Mouse (Mus musculus): Measurements from ENCODE around the gene Slc35a3. TPM values are rescaled to one million over a fixed set of nuclear protein-coding genes. Genes with fewer than 3 reads are reported as not detected.

Slc35a3 gene
- polyA plus RNA-seq, 1 experiment from 2014 or later = 13.8 TPM

- Histone ChIP-seq H3K4me3 (ENCODE audit: control insufficient read depth in 1 of 2, insufficient read depth in 1 of 2, low read depth in 1 of 2, low read length in 2 of 2) (peak overlapping the region; percentile 63 to 96), H3K27ac (replicated peaks in 1 of 2; ENCODE audit: control insufficient read depth in 1 of 2, insufficient read depth in 1 of 2, low read depth in 2 of 2, low read length in 2 of 2) (peak overlapping the region; percentile 19 to 77; a peak in 2 of 4 replicates), H3K9me3 (ENCODE audit: control insufficient read depth, low read length) (no peaks in the 10 kb centered on the region), H3K36me3 (ENCODE audit: control insufficient read depth, insufficient read depth, low read length) (peaks cover 2% of the 10 kb centered on the region; the same call in 1 of the 2 replicates), H3K9ac (ENCODE audit: low read length) (peak overlapping the region; percentile 97), H3K27me3 (ENCODE audit: control insufficient read depth, insufficient read depth, low read length) (no peaks in the 10 kb centered on the region), H3K4me2 (ENCODE audit: low read length) (peak overlapping the region; percentile 86), H3K4me1 (ENCODE audit: control insufficient read depth in 2 of 2, insufficient read depth in 2 of 2, low read length in 2 of 2) (peaks cover 6 to 14% of the 10 kb centered on the region in 2 experiments)
- peak; percentile 86 for ATAC-seq (ENCODE audit: insufficient number of reproducible peaks, insufficient read depth, low FRiP score, low read depth)
- WGBS = under 1% methylated on average over 85 of the region's 85 CpGs
These were observed 801 bp downstream of the Slc35a3 start for GRCm38 (mm10) chr3:116711624-116712435.

- Histone ChIP-seq H3K36me3 (ENCODE audit: control insufficient read depth, insufficient read depth, low read length) (peaks cover 10% of the 10 kb centered on the region), H3K4me1 (ENCODE audit: control insufficient read depth in 2 of 2, insufficient read depth in 2 of 2, low read length in 2 of 2) (peaks cover 6 to 14% of the 10 kb centered on the region in 2 experiments), H3K4me3 (ENCODE audit: control insufficient read depth in 1 of 2, insufficient read depth in 1 of 2, low read depth in 1 of 2, low read length in 2 of 2) (peak overlapping the region; percentile 21 to 96; a peak in 3 of 4 replicates), H3K27me3 (ENCODE audit: control insufficient read depth, insufficient read depth, low read length) (no peaks in the 10 kb centered on the region), H3K4me2 (ENCODE audit: low read length) (peak overlapping the region; percentile 86), H3K27ac (replicated peaks in 1 of 2; ENCODE audit: control insufficient read depth in 1 of 2, insufficient read depth in 1 of 2, low read depth in 2 of 2, low read length in 2 of 2) (no peak overlapping the region), H3K9me3 (ENCODE audit: control insufficient read depth, low read length) (no peaks in the 10 kb centered on the region), H3K9ac (ENCODE audit: low read length) (peak overlapping the region; percentile 97)
- ATAC-seq (ENCODE audit: insufficient number of reproducible peaks, insufficient read depth, low FRiP score, low read depth) = no peak
- 21% methylated on average over 9 of the region's 9 CpGs for WGBS
These were observed 1.7 kb downstream of the Slc35a3 start for GRCm38 (mm10) chr3:116710941-116711340.

- Histone ChIP-seq H3K4me2 (ENCODE audit: low read length) (no peak overlapping the region), H3K4me3 (ENCODE audit: control insufficient read depth in 1 of 2, insufficient read depth in 1 of 2, low read depth in 1 of 2, low read length in 2 of 2) (no peak overlapping the region), H3K27me3 (ENCODE audit: control insufficient read depth, insufficient read depth, low read length) (no peaks in the 10 kb centered on the region), H3K9me3 (ENCODE audit: control insufficient read depth, low read length) (no peaks in the 10 kb centered on the region), H3K4me1 (ENCODE audit: control insufficient read depth in 2 of 2, insufficient read depth in 2 of 2, low read length in 2 of 2) (peaks cover 2 to 7% of the 10 kb centered on the region in 2 experiments; a peak in 3 of 4 replicates), H3K9ac (ENCODE audit: low read length) (no peak overlapping the region), H3K36me3 (ENCODE audit: control insufficient read depth, insufficient read depth, low read length) (peaks cover 11% of the 10 kb centered on the region), H3K27ac (replicated peaks in 1 of 2; ENCODE audit: control insufficient read depth in 1 of 2, insufficient read depth in 1 of 2, low read depth in 2 of 2, low read length in 2 of 2) (no peak overlapping the region)
- WGBS = 100% methylated on average over 1 of the region's 1 CpGs
- ATAC-seq (ENCODE audit: insufficient number of reproducible peaks, insufficient read depth, low FRiP score, low read depth) = no peak
These were observed 6.9 kb downstream of the Slc35a3 start for GRCm38 (mm10) chr3:116705637-116706204.

- no peak overlapping the region for H3K4me2 ChIP-seq (ENCODE audit: low read length)
- no peak overlapping the region for H3K27ac ChIP-seq (replicated peaks in 1 of 2; ENCODE audit: control insufficient read depth in 1 of 2, insufficient read depth in 1 of 2, low read depth in 2 of 2, low read length in 2 of 2)
- H3K27me3 ChIP-seq (ENCODE audit: control insufficient read depth, insufficient read depth, low read length) = no peaks in the 10 kb centered on the region
- no peak overlapping the region for H3K9ac ChIP-seq (ENCODE audit: low read length)
- H3K4me3 ChIP-seq (ENCODE audit: control insufficient read depth in 1 of 2, insufficient read depth in 1 of 2, low read depth in 1 of 2, low read length in 2 of 2) = no peak overlapping the region
- peaks cover 0 to 3% of the 10 kb centered on the region in 2 experiments; a peak in 1 of 4 replicates for H3K4me1 ChIP-seq (ENCODE audit: control insufficient read depth in 2 of 2, insufficient read depth in 2 of 2, low read length in 2 of 2)
- H3K9me3 ChIP-seq (ENCODE audit: control insufficient read depth, low read length) = no peaks in the 10 kb centered on the region
- peaks cover 11% of the 10 kb centered on the region for H3K36me3 ChIP-seq (ENCODE audit: control insufficient read depth, insufficient read depth, low read length)
- no peak for ATAC-seq (ENCODE audit: insufficient number of reproducible peaks, insufficient read depth, low FRiP score, low read depth)
- WGBS = 83% methylated on average over 5 of the region's 5 CpGs
These were observed 8.8 kb downstream of the Slc35a3 start for GRCm38 (mm10) chr3:116703835-116704234.

GRCm38 (mm10) chr3:116702647-116703272, 9.9 kb downstream of the Slc35a3 start:
- H3K27me3 ChIP-seq (ENCODE audit: control insufficient read depth, insufficient read depth, low read length) = no peaks in the 10 kb centered on the region
- peaks cover 11% of the 10 kb centered on the region for H3K36me3 ChIP-seq (ENCODE audit: control insufficient read depth, insufficient read depth, low read length)
- WGBS = 78% methylated on average over 1 of the region's 1 CpGs
- H3K9ac ChIP-seq (ENCODE audit: low read length) = no peak overlapping the region
- no peak overlapping the region for H3K27ac ChIP-seq (replicated peaks in 1 of 2; ENCODE audit: control insufficient read depth in 1 of 2, insufficient read depth in 1 of 2, low read depth in 2 of 2, low read length in 2 of 2)
- H3K4me3 ChIP-seq (ENCODE audit: control insufficient read depth in 1 of 2, insufficient read depth in 1 of 2, low read depth in 1 of 2, low read length in 2 of 2) = no peak overlapping the region
- no peak overlapping the region for H3K4me2 ChIP-seq (ENCODE audit: low read length)
- H3K4me1 ChIP-seq (ENCODE audit: control insufficient read depth in 2 of 2, insufficient read depth in 2 of 2, low read length in 2 of 2) = peaks cover 0 to 3% of the 10 kb centered on the region in 2 experiments; a peak in 1 of 4 replicates
- no peaks in the 10 kb centered on the region for H3K9me3 ChIP-seq (ENCODE audit: control insufficient read depth, low read length)
- no peak for ATAC-seq (ENCODE audit: insufficient number of reproducible peaks, insufficient read depth, low FRiP score, low read depth)

GRCm38 (mm10) chr3:116701601-116702000, 11.0 kb downstream of the Slc35a3 start:
- Histone ChIP-seq H3K4me2 (ENCODE audit: low read length) (no peak overlapping the region), H3K9me3 (ENCODE audit: control insufficient read depth, low read length) (no peaks in the 10 kb centered on the region), H3K4me1 (ENCODE audit: control insufficient read depth in 2 of 2, insufficient read depth in 2 of 2, low read length in 2 of 2) (peaks cover 0 to 3% of the 10 kb centered on the region in 2 experiments; a peak in 1 of 4 replicates), H3K36me3 (ENCODE audit: control insufficient read depth, insufficient read depth, low read length) (peaks cover 7% of the 10 kb centered on the region), H3K4me3 (ENCODE audit: control insufficient read depth in 1 of 2, insufficient read depth in 1 of 2, low read depth in 1 of 2, low read length in 2 of 2) (no peak overlapping the region), H3K9ac (ENCODE audit: low read length) (no peak overlapping the region), H3K27me3 (ENCODE audit: control insufficient read depth, insufficient read depth, low read length) (no peaks in the 10 kb centered on the region), H3K27ac (replicated peaks in 1 of 2; ENCODE audit: control insufficient read depth in 1 of 2, insufficient read depth in 1 of 2, low read depth in 2 of 2, low read length in 2 of 2) (no peak overlapping the region)
- WGBS = 93% methylated on average over 4 of the region's 4 CpGs
- ATAC-seq (ENCODE audit: insufficient number of reproducible peaks, insufficient read depth, low FRiP score, low read depth) = no peak

- WGBS = 42% methylated on average over 2 of the region's 2 CpGs
- no peak overlapping the region for H3K27ac ChIP-seq (replicated peaks in 1 of 2; ENCODE audit: control insufficient read depth in 1 of 2, insufficient read depth in 1 of 2, low read depth in 2 of 2, low read length in 2 of 2)
- H3K4me3 ChIP-seq (ENCODE audit: control insufficient read depth in 1 of 2, insufficient read depth in 1 of 2, low read depth in 1 of 2, low read length in 2 of 2) = no peak overlapping the region
- no peaks in the 10 kb centered on the region for H3K9me3 ChIP-seq (ENCODE audit: control insufficient read depth, low read length)
- H3K4me1 ChIP-seq (ENCODE audit: control insufficient read depth in 2 of 2, insufficient read depth in 2 of 2, low read length in 2 of 2) = peaks cover 0 to 3% of the 10 kb centered on the region in 2 experiments; a peak in 1 of 4 replicates
- H3K36me3 ChIP-seq (ENCODE audit: control insufficient read depth, insufficient read depth, low read length) = peaks cover 3% of the 10 kb centered on the region
- H3K4me2 ChIP-seq (ENCODE audit: low read length) = no peak overlapping the region
- ATAC-seq (ENCODE audit: insufficient number of reproducible peaks, insufficient read depth, low FRiP score, low read depth) = no peak
- H3K27me3 ChIP-seq (ENCODE audit: control insufficient read depth, insufficient read depth, low read length) = no peaks in the 10 kb centered on the region
- H3K9ac ChIP-seq (ENCODE audit: low read length) = no peak overlapping the region
These were observed 13.8 kb downstream of the Slc35a3 start for GRCm38 (mm10) chr3:116698786-116699185.

Measured in heart, embryonic 14.5 days (tissue).